Mouse (Mus musculus) inflammation-experienced regulatory T-cells, adult 6 months (primary cell): ENCODE results near the gene Tenm2. TPM values are rescaled to one million over a fixed set of nuclear protein-coding genes. Genes with fewer than 3 reads are reported as not detected.

Experiments
- ATAC-seq: one replicate; pipeline ENCODE4 v1.8.0; 2017
- polyA plus RNA-seq, 3 experiments: library from polyadenylated mRNA; unstranded; fragments of 100-300 nt; shearing (Covaris generic); gene quantifications; one replicate each; pipeline ENCODE4 v1.2.1; 2017

Gene Tenm2
- polyA plus RNA-seq, 3 experiments from 2014 or later = not detected

GRCm38 (mm10) chr11:37076989-37077598 is 158.7 kb downstream of the Tenm2 start:
- no peak for ATAC-seq

DNA sequence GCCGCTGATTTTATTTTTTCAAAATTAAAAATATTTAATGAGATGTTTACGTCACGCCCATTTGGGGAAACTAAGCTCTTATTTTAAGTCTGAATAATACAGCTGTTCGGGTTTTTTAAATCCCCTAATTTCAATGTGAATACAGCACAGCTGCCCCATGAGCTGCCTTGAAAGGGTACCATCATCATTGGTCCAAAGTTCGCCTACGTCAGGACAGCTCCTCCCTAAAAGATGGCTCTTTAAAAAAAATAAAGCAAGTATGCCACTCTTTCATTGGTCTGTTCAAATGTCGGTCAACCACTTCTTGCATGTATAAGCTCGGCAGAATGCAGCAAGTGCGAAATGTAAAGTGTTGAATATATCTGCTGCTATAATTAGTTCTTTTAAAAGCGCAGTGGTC is 160.4 kb downstream of the Tenm2 start:
- no peak for ATAC-seq

DNA sequence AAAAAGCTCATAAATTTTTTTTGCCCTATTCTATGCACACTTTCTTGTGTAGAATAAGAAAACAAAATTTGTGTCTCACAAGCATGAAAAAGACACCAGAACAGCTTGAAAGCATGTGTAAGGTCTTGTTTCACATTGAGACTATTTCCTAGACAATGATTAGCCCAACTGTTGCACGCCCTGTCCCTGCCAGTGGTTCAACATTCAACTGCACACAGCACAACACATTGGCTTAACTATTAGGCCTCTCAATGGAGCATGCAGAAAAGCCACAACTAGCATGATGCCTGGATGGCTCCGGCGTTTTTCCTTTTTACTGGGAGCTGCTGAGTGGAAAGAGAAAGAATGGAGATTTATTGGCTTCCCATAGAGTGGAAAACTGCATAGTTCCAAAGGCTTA is 170.3 kb downstream of the Tenm2 start:
- ATAC-seq = no peak

DNA sequence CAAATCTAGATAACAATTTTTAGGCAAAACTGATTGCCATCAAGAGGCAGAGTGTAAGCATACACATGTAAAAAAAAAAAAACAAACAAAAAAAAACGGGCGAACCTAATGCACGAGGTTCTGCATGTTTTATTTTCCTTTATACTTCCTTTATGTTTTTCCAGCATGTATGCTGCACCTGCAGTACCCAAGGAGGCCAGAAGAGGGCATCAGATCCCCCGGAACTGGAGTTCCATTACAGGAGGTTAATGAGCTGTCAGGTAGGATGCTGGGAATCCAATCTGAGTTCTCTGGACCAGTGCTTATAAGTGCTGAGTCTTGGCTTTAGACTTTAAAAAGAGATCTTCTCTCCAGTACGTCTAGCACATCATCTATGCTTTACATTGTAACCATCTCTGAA is 189.1 kb downstream of the Tenm2 start:
- ATAC-seq = no peak

DNA sequence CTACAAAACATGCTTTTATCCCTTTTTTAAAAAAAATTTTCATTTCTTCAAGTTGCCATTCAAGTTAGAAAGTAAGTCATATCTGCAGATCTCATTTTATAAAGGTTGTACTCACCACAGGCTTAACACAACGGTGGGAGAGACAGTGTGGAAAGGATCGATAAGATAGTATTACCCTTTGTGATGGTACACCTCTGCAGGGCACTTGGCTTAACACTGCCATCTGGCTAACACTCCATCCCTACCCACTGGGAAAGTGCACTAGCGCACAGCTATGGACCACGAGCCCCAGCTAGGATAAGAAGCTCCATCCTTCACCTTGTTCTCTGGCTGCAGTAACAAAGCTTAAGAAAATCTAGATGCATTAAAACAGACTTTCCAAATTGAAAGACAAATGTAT is 194.5 kb downstream of the Tenm2 start:
- ATAC-seq = no peak

DNA sequence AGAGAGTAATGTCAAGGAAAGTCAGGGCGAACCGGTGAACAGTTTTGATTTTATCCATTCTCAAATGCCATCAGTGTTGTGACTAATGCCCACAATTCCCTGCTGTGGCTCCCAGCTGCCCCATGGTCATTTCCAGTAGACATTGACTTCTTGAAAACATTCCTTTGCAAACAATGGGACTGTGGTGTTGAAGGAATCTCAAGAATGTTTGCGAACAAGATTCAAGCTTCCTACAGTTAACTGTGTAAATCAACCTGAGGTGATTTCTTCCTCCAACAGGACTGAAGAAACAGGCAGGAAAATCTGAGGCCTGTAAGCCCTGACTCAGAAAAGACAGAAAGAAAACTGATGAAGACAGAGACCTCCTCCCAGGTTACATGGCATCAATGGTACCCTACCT is 196.5 kb downstream of the Tenm2 start:
- no peak for ATAC-seq

GRCm38 (mm10) chr11:37031305-37032055 is 204.3 kb downstream of the Tenm2 start:
- no peak for ATAC-seq

GRCm38 (mm10) chr11:37011900-37012299 is 223.9 kb downstream of the Tenm2 start:
- ATAC-seq = no peak

DNA sequence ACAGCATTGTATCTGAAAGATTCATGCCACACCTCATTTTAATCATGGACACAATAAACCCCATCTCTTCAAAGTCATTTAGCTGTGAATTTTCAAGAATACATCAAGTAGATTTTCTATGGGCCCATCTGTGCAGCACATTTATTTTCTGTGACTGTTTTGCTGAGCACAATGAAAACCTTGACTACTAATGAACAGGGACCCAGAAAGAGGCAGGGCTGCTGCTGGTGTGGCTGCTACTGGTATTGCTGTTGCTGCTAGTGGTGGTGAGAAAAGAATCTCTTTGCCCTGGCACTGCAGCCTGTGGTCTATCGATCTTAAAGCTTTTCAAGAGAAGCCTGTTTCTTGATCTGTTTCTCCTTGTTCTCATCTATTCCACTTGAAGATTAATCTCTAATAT is 226.5 kb downstream of the Tenm2 start:
- no peak for ATAC-seq

DNA sequence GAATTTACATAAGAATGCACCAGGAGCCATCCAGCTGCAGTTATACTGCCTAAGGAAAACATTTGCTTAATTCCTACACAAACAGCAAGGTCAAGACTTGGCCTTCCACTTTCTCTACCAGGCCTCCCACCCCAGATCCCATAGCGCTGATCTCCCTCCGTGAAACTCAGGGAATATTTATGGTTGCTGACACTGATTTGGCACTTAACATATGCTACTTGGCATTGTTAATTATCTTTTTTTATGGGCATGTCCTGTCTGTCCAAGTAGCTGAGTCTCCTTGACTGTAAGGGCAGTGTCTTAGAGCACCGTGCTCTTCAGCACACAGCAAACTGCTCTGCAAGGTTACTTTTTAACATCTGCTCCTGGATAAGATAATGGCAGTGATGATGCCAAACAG is 238.1 kb downstream of the Tenm2 start:
- no peak for ATAC-seq

GRCm38 (mm10) chr11:36990895-36991294 is 244.9 kb downstream of the Tenm2 start:
- ATAC-seq = no peak

DNA sequence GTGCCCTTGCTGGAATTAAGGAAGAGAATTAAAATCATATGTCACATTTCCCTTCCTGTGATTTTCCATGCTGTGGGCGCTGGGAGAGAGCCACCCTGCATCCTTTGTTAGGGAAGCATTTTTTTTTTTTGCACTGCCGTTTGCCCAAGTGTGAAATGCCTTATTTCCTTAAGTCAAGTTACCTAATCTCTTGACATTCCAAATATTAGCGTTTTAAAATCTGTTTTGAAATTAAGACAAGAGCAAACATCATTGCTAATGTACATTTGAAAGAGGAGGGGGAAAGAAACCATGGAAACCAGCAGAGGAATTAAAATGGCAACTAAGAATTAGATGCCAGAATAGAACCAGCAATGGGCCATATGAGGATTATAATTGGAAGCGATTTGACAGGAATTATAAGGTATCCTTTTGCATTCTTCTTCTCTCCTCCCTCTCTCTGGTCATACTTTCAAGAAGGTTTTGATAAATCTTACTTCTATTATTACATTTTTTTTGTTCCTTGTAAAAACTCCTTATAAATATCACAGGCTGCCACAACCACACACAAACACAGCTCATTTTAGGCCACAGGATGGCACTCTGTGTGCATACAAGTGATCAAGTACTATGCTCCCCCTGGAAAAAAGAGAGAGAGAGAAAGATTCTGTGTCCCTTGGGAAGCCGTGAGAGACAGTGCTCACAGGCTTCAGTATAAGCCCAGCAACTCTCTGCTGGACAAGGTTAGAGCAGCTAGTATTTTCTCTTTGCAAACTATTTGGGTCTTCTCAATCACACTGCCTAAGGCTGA is 246.8 kb downstream of the Tenm2 start:
- ATAC-seq = no peak

DNA sequence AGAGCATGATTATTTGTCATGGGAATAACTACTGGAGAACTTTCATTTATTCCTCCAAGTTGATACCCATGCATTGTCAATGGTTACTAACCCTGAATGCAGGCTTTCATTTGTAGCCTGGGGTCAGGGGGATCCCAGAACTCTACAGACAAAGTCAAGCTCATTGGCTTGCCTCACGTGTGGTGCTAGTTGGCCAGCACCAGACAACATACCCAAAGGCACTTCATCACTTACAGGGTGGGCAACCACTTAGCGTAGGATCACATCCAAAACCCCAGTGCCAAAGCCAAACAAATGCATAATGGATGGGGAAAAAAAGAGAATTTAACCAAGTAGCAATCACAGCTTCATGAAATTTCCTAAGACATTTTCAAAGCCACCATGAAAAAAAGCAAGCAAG is 261.6 kb downstream of the Tenm2 start:
- no peak for ATAC-seq

GRCm38 (mm10) chr11:36958102-36958501 is 277.7 kb downstream of the Tenm2 start:
- ATAC-seq = no peak

DNA sequence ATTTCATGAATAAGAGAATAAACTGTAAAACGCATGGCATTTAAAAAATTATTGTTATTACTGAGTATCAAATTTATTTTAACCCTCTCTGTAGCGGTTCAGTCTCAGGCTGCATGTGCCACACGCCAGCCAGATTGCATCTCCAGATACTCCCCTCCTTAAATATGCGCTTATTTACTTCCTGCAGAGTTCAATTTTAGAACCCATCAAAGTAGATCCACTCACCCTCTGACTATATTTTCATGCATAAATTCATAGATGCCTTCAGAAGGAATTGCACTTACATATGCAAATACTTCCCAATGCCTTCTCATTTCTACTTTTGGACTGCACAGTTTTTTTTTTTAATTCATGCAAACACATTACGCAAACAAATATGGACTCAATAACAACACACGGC is 294.3 kb downstream of the Tenm2 start:
- no peak for ATAC-seq

- no peak for ATAC-seq
These were observed 295.1 kb downstream of the Tenm2 start for GRCm38 (mm10) chr11:36940557-36941110.

- no peak for ATAC-seq
These were observed 305.9 kb downstream of the Tenm2 start for GRCm38 (mm10) chr11:36929817-36930216.

DNA sequence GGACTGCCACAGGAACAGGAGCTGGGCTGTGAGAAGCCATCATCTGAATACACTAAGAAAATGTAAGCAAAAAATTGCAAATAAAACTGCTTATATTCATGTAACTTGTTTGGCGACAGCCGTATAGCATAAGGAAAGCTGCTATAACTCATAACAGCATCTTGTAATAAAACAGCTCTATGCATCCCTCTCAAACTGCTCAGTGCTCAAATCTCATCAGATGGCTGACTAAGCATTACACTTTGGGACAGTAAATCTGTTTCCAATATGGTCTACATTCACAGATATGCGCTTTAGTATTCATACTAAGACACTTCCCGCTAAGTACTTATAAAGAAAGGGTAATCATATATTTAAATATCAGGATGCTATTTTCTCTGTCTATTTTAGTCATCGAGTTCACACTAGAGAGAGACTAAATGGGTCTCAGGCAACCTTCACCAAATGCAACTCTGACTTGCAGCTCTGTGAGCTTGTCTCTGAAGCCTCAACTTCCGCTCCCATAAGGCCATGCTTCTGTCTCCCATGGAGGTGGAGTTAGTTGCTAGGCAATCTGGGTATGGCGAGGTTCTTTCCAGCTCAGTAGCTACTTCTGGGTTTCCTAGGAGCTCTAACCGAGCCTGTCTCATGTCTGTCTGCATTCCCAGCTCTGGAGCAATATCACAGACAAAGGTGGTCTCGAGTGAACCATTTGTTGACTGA is 308.9 kb downstream of the Tenm2 start:
- no peak for ATAC-seq

GRCm38 (mm10) chr11:36919301-36919700 is 316.5 kb downstream of the Tenm2 start:
- ATAC-seq = no peak

GRCm38 (mm10) chr11:36911406-36911805 is 324.4 kb downstream of the Tenm2 start:
- no peak for ATAC-seq

DNA sequence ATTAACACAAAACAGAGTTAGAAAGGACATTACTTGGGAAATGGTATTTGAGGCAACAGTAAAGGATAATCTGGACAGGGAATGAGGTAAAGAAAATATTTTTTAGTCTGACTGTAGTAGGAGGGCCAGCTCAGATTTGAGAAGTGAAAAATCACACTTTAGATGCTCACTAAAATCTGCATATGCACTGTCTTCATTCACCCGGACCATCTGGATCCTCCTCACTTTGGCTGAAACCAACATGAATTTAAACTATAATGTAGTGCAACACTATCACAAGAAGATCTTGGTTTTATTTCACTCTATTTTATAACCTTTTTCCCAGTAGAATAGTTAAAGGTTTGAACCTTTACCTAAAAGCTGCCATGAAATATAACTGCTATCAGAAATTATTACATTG is 326.7 kb downstream of the Tenm2 start:
- no peak for ATAC-seq

DNA sequence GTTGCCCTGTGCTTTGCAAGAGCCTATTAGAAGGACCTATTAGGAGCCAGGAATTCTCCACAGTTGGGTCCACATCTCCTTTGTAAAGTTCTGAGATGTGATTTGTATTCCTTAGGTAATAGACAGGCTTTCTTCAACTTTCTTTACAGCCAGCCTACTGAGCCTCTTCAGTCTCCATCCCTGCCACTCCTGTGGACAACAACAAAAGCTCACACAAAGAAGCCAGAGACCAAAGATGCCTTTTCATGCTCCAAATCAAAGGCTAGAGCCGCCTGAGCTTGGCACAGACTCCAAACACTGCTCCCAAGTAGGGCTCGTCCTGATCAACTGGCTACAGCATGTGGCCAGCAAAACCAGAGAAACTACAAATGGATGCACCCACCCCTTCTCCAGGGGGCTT is 333.5 kb downstream of the Tenm2 start:
- no peak for ATAC-seq

DNA sequence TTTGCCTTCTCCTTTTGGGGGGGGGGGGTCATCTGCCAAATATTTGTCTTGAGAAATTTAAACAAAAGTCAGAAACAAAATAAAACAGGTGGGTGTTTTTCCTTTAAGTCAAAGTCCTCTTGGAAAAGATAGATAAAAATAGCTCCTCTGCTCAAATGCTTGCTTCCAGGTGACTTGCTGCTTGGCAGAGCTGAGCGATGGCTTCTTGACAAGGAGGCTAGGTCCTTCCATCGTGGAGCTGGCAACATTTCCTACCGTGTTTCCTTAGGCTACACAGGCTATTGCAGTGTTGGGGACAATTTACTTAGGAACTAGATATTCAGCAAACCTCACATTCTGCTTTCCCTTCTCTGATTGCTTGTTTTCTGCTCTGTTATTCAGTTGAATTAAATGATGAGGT is 342.7 kb downstream of the Tenm2 start:
- ATAC-seq = no peak
